Mouse (Mus musculus) mammary gland, adult 2 months (tissue): ENCODE results near the gene Olfr609. TPM values are rescaled to one million over a fixed set of nuclear protein-coding genes. Genes with fewer than 3 reads are reported as not detected.

Experiments
- polyA plus RNA-seq: library from polyadenylated mRNA; depleted of rRNA; stranded (reverse); fragments of >200 nt; gene quantifications from 2 replicates; pipeline ENCODE4 v1.2.3, GENCODE M21; 2012; ENCODE audit warnings: low replicate concordance; rRNA removed

Gene Olfr609
- not detected in 2 replicates for polyA plus RNA-seq

GRCm38 (mm10) chr7:103497962-103498361 lies at the start of gene Olfr609:
TSS of gene Olfr609 (minus strand) at chr7:103498062.

DNA sequence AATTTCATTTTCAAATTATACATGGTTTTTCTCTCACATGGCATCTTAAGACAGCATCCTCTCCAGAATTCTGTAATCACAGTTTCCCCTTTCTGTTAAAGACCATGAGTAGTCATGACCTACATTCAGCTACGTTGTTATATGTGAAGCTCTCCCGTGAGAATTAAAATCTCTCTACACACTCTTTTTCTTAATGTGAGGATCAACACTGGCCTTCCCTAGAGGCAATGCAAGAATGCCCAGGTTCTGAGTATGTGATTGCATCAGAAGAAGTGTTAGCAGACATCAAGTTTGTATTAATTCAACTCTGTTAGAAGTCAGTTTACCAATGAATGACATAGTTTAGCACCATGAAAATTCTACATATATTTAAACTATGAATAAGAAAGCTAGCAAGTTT lies 44.8 kb upstream of the Olfr609 start, which contains the start of gene Olfr612:
TSS of gene Olfr612 (minus strand) at position 101 of the 400 bp plus-strand sequence.

GRCm38 (mm10) chr7:103520746-103521145 lies 22.9 kb upstream of the Olfr609 start, which contains the start of gene Olfr611:
TSS of gene Olfr611 (minus strand) at chr7:103520846.

GRCm38 (mm10) chr7:103512022-103512421 lies 14.2 kb upstream of the Olfr609 start, which contains the start of gene Olfr610:
TSS of gene Olfr610 (minus strand) at chr7:103512122.

DNA sequence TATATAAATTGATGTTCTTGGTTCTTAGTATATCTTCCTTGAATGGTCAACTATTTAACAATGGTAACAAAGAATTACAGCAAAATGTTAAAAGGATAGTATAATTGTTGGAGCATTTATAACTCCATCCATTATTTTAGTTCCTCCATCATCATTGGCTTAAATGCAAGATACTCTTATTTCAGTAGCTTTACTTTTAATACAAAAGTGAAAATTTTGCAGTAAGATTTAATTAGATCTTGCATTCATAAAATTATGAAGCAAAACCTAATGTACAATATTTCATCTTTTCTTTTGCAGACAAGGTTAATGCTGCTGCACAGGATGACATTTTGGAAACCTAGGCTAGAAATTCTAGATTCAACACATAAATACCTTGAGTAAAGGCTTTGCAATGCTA lies 28.3 kb downstream of the Olfr609 start, which contains the start of gene Olfr608:
TSS of gene Olfr608 (plus strand) at position 301 of the 400 bp plus-strand sequence.

DNA sequence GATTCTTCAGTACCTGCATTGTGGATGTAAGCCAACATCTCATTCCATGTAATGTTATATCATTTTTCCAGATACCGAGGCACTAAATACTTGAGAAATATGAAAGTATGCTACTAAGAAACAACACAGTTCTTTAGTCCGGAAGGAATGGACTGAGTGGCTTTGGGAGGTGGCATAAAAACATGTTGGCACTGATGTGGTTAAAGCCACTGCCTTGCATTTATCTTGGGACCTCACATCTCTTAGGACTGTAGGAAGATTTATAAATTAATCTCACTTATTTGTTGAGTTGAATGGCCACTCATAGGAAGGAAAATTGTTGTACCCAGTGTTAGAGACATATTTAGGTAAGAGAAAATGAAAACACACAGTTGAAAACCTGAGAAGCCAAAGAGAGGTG lies 49.1 kb downstream of the Olfr609 start, which contains the start of gene Olfr606:
TSS of gene Olfr606 (plus strand) at position 301 of the 400 bp plus-strand sequence.

DNA sequence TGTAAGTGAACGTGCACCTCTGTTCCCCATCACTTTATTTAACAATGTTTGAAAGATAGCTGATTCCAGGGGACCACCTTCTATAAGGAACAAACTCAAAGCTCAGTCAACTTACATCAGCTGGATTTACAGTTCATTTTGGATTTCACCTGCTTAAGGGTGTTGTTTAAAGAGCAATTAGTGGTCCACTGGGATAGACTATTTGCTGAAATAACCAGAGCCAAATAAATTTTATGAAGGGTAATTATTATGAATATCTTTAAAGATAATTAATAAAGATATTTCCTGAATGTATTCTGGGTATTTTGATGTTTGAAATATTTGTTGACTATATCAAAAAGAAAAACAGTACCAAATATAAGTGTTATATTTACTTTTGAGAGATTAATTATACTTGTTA lies 52.5 kb downstream of the Olfr609 start, which contains the start of gene Olfr605:
TSS of gene Olfr605 (minus strand) at position 101 of the 400 bp plus-strand sequence.

Other genes starting within 250 kb of the Olfr609 start
- gene Usp17ld, start 245.6 kb downstream of the Olfr609 start, polyA plus RNA-seq, result not detected in 2 replicates
- not detected in 2 replicates for gene Olfr596, start 192.4 kb downstream of the Olfr609 start, polyA plus RNA-seq
- not detected in 2 replicates for gene Olfr597, start 181.7 kb downstream of the Olfr609 start, polyA plus RNA-seq
- not detected in 2 replicates for gene Olfr598, start 174.5 kb downstream of the Olfr609 start, polyA plus RNA-seq
- gene Olfr599, start 162.1 kb downstream of the Olfr609 start, polyA plus RNA-seq, result not detected in 2 replicates
- not detected in 2 replicates for gene Olfr600, start 148.4 kb downstream of the Olfr609 start, polyA plus RNA-seq
- not detected in 2 replicates for gene Olfr601, start 135.4 kb downstream of the Olfr609 start, polyA plus RNA-seq
- gene Olfr603, start 111.9 kb downstream of the Olfr609 start, polyA plus RNA-seq, result not detected in 2 replicates
- gene Usp17lc, start 83.0 kb downstream of the Olfr609 start, polyA plus RNA-seq, result not detected in 2 replicates
- gene Olfr605, start 52.6 kb downstream of the Olfr609 start, polyA plus RNA-seq, result not detected in 2 replicates
- not detected in 2 replicates for gene Olfr606, start 49.0 kb downstream of the Olfr609 start, polyA plus RNA-seq
- gene Olfr607, start 33.9 kb downstream of the Olfr609 start, polyA plus RNA-seq, result not detected in 2 replicates
- gene Olfr608, start 28.2 kb downstream of the Olfr609 start, polyA plus RNA-seq, result not detected in 2 replicates
- gene Olfr610, start 14.1 kb upstream of the Olfr609 start, polyA plus RNA-seq, result not detected in 2 replicates
- gene Olfr611, start 22.8 kb upstream of the Olfr609 start, polyA plus RNA-seq, result not detected in 2 replicates
- gene Olfr612, start 44.7 kb upstream of the Olfr609 start, polyA plus RNA-seq, result not detected in 2 replicates
- gene Olfr613, start 50.0 kb upstream of the Olfr609 start, polyA plus RNA-seq, result not detected in 2 replicates
- not detected in 2 replicates for gene Olfr615, start 58.0 kb upstream of the Olfr609 start, polyA plus RNA-seq
- not detected in 2 replicates for gene Olfr616, start 71.1 kb upstream of the Olfr609 start, polyA plus RNA-seq
- not detected in 2 replicates for gene Olfr617, start 75.0 kb upstream of the Olfr609 start, polyA plus RNA-seq
- not detected in 2 replicates for gene Olfr618, start 92.0 kb upstream of the Olfr609 start, polyA plus RNA-seq
- not detected in 2 replicates for gene Olfr619, start 102.5 kb upstream of the Olfr609 start, polyA plus RNA-seq
- gene Olfr620, start 114.5 kb upstream of the Olfr609 start, polyA plus RNA-seq, result not detected in 2 replicates
- not detected in 2 replicates for gene Olfr622, start 144.6 kb upstream of the Olfr609 start, polyA plus RNA-seq
- gene Olfr623, start 165.6 kb upstream of the Olfr609 start, polyA plus RNA-seq, result not detected in 2 replicates
- not detected in 2 replicates for gene Olfr624, start 173.1 kb upstream of the Olfr609 start, polyA plus RNA-seq
- not detected in 2 replicates for gene Olfr625-ps1, start 184.7 kb upstream of the Olfr609 start, polyA plus RNA-seq
- gene Olfr243, start 216.6 kb upstream of the Olfr609 start, polyA plus RNA-seq, result not detected in 2 replicates
- gene Olfr628, start 232.3 kb upstream of the Olfr609 start, polyA plus RNA-seq, result not detected in 2 replicates
- not detected in 2 replicates for gene Olfr629, start 246.9 kb upstream of the Olfr609 start, polyA plus RNA-seq